Mouse (Mus musculus): ENCODE measurements around the gene Rbm48. TPM values are rescaled to one million over a fixed set of nuclear protein-coding genes. Genes with fewer than 3 reads are reported as not detected.
"Not testable (repeated sequence)": the region's sequence is repeated elsewhere in the genome, so short reads cannot be mapped to it uniquely, and the experiment has no call there.

Gene Rbm48
- total RNA-seq (2021): 1 to 10 TPM; 4.7 to 5.7 TPM
- long read RNA-seq, experiment 1, transcript Rbm48-201 (5 exons, 2,368 nt): major isoform, 6 of 6 reads
- long read RNA-seq, experiment 1, partial matches to known transcripts: 0 of 6 reads
- long read RNA-seq, experiment 1, other reads (novel, unspliced or antisense): 0 of 6 reads
- long read RNA-seq, experiment 2, partial matches to known transcripts: 0 of 3 reads
- long read RNA-seq, experiment 2, other reads (novel, unspliced or antisense): 0 of 3 reads

DNA sequence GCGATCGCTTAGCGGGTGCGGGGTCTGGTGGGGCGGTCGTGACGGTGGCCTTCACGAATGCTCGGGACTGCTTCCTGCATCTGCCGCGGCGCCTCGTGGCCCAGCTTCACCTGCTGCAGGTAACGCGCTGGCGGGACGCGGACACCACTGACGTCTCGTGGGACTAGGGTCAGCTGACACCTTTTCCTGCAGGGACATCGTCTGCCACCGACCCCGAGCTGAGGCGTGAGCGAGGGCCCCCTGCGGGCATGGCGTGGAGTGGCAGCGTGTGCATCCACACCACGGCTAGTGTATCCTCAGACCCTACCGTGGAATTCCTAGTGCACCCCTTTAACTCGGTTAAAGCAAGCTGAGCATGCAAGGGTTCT lies at the start of gene Rbm48:
Gene Rbm48, minus strand, starts transcription at position 187 of the 368 bp plus-strand sequence.
- peak; percentile 70 to 75 for DNase-seq
- intact Hi-C loops (cut with DNase I): loop anchor here (5.0 kb wide), 1 partner anchor 51 kb away; no protein-coding TSS in a partner anchor

DNA sequence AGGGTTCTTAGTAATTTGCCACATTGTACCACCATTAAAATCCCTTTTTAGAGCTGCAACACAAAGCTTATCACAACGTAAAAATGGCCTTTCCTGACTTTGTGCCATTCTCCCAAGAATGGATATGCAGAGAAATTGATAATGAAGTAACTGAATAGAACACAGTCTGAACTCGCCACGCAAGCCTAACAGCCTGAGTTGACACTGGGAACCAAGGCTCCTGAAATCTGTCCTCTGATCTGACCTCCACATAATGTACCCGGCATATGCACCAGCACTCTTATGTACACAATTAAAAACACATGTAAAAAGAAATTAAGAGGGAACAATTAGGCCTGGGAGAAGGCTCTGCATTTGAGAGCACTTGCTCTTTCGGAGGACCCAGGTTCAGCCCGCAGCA lies 48.9 kb upstream of the Rbm48 start:
- intact Hi-C loops (cut with DNase I): loop anchor here (5.0 kb wide), 1 partner anchor 48 kb away; the partner anchor contains the start of genes Pex1 and Rbm48
- no peak for DNase-seq

DNA sequence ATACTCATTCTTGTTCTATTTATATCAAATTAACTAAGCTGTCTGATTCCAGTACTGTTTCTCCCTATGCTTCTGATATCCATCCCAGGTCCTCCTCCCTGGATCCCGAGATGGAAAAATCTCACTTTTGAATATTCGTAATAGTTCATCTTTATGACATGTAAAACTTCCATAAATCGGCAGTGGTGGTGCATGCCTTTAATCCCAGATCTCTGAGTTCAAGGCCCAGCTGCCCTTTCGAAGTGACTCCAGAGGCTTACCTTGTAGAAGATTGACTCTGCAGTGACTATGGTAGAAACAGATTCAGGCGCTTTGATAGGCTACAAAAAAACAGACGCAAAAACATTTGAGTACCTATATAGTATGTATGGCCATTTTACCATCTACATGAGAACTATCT lies 48.2 kb upstream of the Rbm48 start:
- intact Hi-C loops (cut with DNase I): loop anchor here (5.0 kb wide), 1 partner anchor 47 kb away; the partner anchor contains the start of genes Pex1 and Rbm48
- DNase-seq: no peak

DNA sequence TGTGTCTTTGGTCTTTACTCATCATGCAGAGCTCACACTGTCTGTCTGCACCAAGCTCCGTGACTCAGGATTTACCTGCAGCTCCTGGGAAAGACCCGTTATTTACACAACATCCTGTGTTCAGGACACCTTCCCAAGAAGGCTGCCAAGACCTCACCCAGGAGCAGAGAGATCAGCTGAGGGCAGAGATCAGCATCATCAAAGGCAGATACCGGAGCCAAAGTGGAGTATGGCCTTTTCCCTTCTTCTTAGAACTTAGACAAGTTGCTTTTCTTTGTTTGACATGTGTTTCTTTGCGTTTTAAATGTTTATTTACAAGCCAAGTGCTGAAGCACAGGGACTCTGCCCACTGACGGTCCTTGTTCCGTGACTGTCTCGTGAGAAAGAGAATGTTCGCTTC lies 38.9 kb upstream of the Rbm48 start:
- DNase-seq: no peak
- intact Hi-C loops (cut with DNase I): no loop called here

DNA sequence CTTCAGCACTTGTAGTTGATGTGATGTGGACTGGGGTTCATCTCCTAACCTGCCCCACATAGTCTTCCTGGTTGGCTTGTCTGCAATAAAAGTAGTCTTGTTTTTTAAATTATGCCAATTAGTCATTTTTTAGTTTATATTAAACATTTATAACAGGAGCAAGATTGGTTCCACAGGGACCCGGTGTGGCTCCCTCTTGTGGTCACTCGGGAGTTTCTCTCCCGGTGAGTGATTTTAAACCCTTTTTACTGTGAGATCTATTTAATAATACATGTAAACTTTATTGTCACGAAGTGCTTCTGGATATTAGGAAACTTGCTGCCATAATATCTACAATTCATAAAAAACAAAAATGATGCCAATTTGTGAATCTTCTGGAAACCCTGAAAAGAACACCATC lies 37.6 kb upstream of the Rbm48 start:
- no peak for DNase-seq
- intact Hi-C loops (cut with DNase I): no loop called here

DNA sequence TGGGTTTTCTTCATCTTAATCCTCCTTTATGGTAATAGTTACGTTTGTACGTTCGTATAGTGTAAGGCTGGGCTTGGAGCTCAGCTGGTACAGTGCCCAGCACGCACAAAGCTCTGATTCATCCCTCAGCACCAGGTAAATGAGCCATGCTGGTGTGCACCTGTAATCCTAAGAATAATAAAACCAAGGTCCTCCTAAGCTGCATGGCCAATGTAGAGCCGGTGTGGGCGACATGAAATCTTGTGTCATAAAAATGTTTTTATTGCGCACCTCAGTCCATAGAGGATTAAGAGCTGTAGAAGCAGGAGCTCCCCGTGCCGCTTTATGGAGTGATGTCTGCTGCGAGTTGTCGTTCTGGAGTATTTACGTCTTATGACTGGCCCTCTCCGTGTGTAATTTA lies 36.9 kb upstream of the Rbm48 start:
- intact Hi-C loops (cut with DNase I): no loop called here
- no peak for DNase-seq

DNA sequence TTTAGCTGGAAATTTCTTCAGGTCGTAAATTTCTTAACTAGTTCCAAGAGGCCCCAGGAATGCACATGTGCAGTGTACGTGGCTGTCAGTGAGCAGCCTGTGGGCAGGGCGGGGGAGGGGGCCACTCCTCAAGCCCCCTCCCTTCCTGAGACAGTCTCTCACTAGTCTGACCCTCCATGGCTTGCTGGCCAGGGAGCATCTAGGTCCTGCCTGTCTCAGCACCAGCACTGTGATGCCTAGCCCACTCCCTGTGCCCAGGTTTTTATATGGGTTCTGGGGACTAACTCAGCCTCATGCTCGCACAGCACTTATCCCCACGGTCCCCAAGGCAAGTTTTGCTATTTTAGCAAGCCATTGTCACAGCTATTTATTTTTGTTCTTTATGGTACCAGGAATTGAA lies 35.9 kb upstream of the Rbm48 start:
- intact Hi-C loops (cut with DNase I): no loop called here
- no peak for DNase-seq

DNA sequence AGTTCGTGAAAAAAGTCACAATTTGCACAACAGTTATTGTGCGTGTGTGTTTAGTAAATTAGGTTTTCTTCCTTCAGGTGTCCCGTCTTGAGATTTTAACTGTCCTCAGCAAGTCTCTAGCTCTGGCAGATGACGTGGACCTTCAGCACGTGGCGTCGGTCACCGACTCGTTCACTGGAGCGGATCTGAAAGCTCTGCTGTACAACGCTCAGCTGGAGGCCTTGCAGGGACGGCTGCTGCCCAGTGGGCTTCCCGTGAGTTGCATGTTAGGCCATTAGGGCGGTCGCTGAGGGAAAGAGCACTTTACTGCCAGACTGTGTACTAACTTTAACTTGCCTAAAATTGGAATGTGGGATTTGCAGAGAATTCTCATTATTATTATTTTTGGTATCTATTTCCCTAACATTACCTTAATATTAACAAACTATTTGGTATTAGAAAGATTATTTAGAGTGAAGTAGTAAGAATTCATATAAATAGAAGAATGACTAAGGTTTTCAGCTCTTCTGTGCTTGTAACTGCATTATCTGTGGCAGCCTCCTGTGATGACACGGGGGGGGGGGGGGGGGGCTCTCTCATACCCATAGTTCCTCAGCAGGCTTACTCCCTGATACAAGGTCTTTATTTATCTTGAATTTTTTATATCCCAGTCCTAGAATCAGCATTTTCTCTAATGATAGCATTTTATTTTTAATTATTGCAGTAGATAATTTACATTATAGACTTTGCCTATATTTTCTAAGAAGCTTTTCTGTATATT lies 35.3 kb upstream of the Rbm48 start:
- DNase-seq: no peak
- intact Hi-C loops (cut with DNase I): no loop called here

DNA sequence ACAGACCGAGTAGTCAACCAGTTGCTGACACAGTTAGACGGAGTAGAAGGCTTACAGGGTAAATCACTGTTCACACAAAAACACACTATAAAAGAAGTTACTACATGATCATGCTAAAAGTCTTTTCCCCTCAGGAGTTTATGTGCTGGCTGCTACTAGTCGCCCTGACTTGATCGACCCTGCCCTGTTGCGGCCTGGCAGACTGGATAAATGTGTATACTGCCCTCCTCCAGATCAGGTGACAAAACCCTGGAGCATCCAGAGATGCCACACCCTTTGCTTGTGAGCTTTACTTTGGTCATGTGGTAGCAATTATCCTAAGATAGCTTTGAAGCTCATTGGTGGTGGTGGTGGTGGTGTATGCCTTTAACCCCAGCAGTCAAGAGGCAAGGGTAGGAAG lies 33.7 kb upstream of the Rbm48 start:
- intact Hi-C loops (cut with DNase I): no loop called here
- no peak for DNase-seq

DNA sequence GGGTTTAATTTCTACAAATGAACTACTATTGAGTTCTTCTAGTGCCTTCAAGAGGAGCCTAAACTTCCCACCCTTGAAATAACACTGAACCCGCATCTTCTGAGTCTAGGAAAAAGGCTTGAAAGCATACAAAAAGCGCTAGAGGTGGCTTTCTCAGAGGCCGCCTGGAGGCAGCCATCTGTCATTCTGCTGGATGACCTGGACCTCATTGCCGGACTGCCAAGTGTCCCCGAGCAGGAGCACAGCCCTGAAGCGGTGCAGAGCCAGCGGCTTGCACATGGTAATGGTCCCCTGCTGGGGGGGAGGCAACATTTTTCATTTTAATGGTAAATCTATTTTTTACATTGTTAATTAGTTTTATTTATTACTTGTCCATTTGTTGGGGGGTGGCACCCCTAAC lies 24.1 kb upstream of the Rbm48 start:
- DNase-seq: no peak
- intact Hi-C loops (cut with DNase I): no loop called here

DNA sequence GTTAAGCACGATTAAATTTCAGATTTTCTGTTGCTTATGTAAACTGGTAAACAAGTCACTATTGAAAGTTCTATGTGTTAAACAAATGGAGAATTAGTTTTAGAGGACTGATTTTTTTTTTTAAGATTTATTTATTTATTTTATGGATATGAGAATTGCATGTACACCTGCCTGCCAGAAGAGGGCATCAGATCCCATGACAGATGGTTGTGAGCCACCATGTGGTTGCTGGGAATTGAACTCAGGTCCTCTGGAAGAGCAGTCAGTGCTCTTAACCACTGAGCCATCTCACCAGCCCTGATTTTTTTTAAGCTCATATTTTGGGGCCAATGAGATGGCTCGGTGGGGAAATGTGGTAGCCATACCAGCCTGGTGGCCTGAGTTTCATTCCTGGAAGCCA lies 15.4 kb upstream of the Rbm48 start:
- intact Hi-C loops (cut with DNase I); DNase-seq: not testable (repeated sequence)

DNA sequence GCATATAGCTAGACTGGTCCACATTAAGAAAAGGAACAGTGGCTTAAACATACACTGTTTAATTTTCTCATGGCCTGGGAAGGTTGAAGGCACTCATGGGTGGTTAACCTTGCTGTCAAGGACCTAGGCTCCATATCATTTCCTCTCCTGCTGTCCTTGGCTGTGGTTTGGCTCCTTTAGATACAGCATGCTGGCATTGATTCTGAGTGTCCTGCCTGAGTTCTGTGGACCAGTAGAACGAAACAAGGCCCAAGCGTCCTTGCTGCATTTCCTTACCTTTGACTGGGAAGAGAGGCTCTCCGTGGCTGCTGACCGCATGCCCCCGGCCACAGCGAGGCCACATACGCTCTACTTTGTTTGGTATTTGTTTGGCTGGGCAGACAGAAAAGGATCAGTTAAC lies 12.9 kb upstream of the Rbm48 start:
- intact Hi-C loops (cut with DNase I): no loop called here
- no peak for DNase-seq

DNA sequence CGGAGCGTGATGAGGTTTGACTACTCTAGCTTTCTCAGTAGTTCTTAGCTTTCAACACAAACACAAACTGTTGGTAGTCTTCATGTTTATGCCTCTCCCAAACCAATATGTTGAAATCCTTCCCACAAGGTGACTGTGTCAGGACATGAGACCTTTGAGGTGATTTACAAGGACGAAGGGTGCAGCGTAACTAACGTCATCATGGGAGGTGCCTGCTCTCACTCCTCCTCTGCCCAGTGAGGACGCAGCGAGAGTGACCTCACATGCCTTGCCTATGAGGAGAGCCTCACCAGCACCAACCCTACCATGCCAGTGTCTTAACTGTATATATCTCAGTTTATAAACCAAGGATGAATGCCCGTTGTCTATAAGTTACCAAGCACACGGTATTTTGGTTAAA lies 10.7 kb upstream of the Rbm48 start:
- intact Hi-C loops (cut with DNase I): no loop called here
- DNase-seq: no peak

DNA sequence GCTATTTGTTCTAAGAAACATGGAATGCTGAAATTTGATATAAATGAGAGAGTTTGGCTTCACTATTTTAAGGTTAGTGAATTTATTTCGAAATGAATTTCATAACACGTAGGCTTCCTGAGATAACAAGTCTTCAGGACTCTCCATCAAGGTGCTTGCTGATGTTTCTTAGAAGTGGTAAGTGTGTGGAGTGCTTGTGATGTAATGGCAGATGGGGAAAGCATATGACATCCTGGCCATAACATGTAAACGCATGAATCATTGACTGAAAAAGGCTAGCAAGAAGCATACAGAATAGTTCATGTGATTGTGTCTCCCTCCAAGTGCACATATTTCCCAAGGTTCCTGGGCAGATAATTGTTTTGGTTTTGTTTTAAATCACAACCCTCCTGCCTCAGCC lies 4.4 kb upstream of the Rbm48 start:
- intact Hi-C loops (cut with DNase I): no loop called here
- DNase-seq: no peak

DNA sequence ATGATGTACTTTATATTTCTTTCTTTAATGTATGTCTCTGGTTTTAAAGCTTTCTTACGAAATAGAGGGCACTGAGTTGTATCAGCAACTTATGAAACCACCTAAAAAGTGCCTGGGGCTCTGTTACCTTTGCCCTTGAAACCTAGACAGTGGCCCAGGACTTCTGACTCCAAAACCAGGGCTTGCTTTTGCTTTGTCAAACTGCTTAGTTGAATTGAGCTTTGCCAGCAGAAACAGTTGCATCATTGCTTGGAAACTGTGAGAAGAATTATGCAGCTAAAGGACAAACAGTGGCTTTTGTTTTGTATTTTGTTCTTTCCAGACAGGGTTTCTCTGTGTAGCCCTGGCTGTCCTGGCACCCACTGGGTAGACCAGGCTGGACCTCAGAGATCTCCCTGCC lies 3.9 kb upstream of the Rbm48 start:
- intact Hi-C loops (cut with DNase I): no loop called here
- no peak for DNase-seq

DNA sequence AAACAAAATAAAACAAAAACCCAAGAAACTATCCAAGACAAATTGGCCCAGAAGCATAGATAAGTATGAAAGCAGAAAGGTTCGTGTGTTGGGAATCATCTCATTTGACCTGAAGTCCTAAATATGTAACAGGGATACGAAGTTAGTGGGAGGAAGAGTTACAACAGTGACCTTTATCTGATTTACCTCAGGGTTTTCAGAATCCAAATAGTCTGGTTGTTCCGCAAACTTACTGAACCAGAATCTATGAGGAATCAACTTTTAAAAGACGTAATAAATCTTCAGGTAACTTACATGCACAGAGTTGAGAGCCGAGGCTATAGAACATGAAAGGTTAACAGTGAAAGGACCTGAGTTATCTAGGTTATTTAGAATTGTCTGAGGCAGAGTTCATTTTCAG lies 2.4 kb upstream of the Rbm48 start:
- intact Hi-C loops (cut with DNase I): loop anchor here (5.0 kb wide), 1 partner anchor 49 kb away; no protein-coding TSS in a partner anchor
- no peak for DNase-seq

DNA sequence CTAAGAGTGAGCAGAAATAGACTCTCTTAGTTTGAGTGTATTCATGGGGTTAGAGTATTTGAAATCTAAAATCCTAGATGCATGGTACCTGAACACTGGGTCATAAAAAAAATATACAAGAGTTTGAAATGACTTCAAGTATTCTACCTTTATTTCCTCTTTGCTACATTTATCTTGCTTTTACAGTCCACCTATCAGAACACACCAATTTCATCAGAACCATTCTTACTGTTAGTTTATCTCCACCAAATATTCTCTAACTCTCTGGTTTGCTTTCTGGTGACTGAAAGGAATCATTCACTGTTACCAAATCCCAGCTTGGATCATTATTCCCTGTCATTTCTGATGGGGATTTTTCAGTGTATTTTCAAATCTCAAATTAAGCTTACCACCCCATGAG lies 786 bp upstream of the Rbm48 start:
- no peak for DNase-seq
- intact Hi-C loops (cut with DNase I): loop anchor here (5.0 kb wide), 1 partner anchor 50 kb away; no protein-coding TSS in a partner anchor

DNA sequence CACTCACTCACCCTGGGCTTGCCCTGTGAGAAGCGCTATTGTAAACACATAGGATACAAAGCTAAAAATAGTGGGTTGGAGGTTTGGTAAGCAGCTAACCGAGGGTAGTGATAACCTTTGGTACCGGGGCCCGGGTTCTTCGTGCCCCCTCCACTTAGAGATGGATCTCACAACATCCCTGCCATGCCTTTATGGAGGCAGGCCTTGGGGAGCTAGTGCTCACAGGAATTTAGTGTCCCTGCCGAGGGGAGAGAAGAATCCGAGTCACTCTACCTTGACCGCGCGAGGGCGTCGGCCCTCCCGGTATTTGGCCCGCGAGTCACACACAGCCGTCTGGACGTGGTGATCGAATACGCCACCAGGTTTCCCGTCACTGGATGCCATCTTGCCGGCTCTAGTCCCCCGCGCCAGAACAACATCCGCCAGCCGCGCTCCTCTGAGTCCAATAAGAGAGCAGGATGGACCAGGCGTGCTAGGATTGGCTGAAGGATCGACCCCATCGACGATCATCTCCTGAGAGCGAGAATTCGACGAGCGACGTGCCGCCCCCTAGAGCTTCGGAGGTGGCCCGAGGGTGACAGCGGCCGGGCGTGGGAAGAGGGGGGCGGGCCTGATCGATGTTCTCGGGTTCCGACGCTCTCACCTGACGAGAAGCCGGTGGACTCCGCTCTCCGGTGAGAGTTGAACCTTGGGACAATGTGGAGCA lies 539 bp downstream of the Rbm48 start, which contains the start of gene Pex1:
Gene Pex1, plus strand, starts transcription at position 374 of the 706 bp plus-strand sequence.
- DNase-seq: peak; percentile 86 to 92
- intact Hi-C loops (cut with DNase I): loop anchor here (5.0 kb wide), 1 partner anchor 51 kb away; no protein-coding TSS in a partner anchor

DNA sequence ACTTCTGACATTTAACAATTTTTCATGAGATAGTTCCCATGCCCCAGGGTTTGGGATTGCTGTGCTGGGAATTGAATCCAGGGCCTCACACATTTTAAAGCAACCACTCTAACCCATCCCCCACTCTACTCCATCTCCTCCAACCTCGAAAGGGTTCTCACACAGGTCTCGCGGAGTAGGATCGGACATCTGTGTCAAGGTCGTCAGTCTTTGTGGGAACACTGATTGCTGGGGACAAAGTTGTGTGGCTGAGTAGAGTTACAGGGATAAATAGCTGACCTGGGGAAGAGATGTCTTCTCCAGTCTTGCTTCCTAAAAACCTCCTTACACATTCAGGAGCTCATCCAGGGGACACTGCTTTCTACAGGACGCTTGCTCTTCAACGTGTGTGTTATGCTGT lies 17.3 kb downstream of the Rbm48 start:
- intact Hi-C loops (cut with DNase I): no loop called here
- no peak for DNase-seq

DNA sequence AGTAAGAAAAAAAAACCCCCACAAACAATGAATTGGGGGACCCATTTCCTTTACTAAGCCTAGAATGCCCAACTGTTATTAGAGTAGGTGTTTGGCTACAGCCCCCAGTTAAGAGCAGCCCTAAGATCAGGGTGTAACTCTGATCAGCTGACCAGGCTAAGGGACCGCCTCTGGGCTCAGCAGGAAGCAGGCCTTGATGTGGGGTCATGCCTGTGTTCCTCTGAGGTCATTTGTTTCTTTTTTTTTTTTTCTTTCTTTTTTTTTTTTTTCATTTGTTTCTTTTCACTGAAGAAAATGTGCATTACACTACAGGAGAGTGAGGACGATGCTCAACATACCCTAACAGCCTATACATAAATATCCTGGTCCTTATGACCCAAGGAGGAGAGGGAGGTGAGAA lies 18.4 kb downstream of the Rbm48 start:
- no peak for DNase-seq
- intact Hi-C loops (cut with DNase I): no loop called here

DNA sequence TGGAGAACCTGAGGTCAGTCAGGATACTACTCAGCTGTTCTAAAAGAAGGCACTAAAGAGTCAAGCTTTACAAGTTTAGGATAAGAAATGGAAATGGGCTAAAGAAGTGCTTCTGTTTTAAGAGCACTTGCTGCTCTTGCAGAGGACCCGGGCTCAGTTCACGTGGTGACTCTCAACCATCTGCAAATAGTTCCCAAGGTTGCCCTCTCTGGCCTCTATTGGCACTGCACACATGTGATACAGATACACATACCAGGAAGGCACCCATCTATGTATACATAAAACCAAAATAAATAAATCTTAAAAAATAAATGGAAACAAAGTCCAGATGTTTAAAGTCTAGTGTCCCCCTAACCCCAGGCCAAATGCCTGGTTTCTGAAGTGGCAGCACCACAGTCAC lies 21.6 kb downstream of the Rbm48 start:
- intact Hi-C loops (cut with DNase I): no loop called here
- no peak for DNase-seq
